Mouse (Mus musculus) C2C12 (cell line): Measurements from ENCODE around the gene Tppp3.

Experiments
- CEBPB ChIP-seq: IDR thresholded peaks from one replicate; pipeline ENCODE4 v1.6.1; 2011; ENCODE audit warnings: low read depth, mild to moderate bottlenecking, control low read depth, moderate library complexity
- CTCF ChIP-seq: IDR thresholded peaks from one replicate; pipeline ENCODE4 v1.5.1; 2011; ENCODE audit not compliant: control insufficient read depth, insufficient read depth, insufficient read length
- FOSL1 ChIP-seq: IDR thresholded peaks from one replicate; pipeline ENCODE4 v1.8.0; 2011; ENCODE audit warnings: mild to moderate bottlenecking, low read length; ENCODE audit not compliant: poor library complexity, insufficient read depth, severe bottlenecking
- MAX ChIP-seq: IDR thresholded peaks from one replicate; pipeline ENCODE4 v1.6.1; 2011; ENCODE audit warnings: mild to moderate bottlenecking, control low read depth
- MYOG ChIP-seq: IDR thresholded peaks from one replicate; pipeline ENCODE4 v1.6.1; 2011; ENCODE audit not compliant: control insufficient read depth, insufficient read length; ENCODE audit errors: extremely low read depth
- USF1 ChIP-seq: IDR thresholded peaks from one replicate; pipeline ENCODE4 v1.6.1; 2011; ENCODE audit warnings: low read depth, mild to moderate bottlenecking, control low read depth, moderate library complexity

DNA sequence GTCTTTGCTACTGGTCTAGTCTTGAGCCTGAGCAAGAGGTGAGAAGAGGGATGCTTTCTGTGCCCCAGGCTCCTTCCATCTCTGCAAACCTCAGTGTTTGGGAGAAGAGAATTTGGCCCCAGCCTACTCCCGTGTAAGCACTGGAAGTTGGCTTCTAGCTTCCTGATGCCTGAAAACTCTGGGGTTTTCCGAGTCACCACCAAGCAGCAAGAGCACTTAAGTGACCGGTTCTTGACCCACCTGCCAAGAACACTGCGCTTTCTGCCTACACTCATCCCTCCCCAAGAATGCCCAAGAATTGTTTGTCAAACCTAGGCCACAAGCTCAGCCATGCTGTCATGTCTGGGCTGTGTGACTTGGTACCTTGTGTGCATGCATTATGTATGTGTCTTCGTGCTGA lies 49.2 kb upstream of the Tppp3 start:
- TF ChIP-seq CTCF (no peak), MAX (no peak), USF1 (no peak), MYOG (no peak), FOSL1 (no peak), CEBPB (no peak)
